Comparison of ENCODE assay signal across 31 mouse cellular contexts in genomic region chr13:21850696-21851095, GRCm38 (mm10). TPM values are rescaled to one million over a fixed set of nuclear protein-coding genes. Genes with fewer than 3 reads are reported as not detected.
"Had no signal": no experiment of that assay in that cellular context is flagged by ENCODE, and none has a peak within 500 bp of the region (broad histone marks: within the 10 kb centered on the region; RNA-seq: fewer than 3 reads in every experiment).

No protein-coding gene starts in this region.

RNA-seq across cellular contexts. Expression of gene Hist1h2br, which starts 17.2 kb away (rescaled TPM):
- polyA plus RNA-seq: macrophage had no signal

RNA-seq across cellular contexts. Expression of gene Hist1h4n, which starts 18.7 kb away (rescaled TPM):
- polyA plus RNA-seq: macrophage had no signal

RNA-seq across cellular contexts. Expression of gene Hist1h4m, which starts 39.1 kb away (rescaled TPM):
- polyA plus RNA-seq: limb, embryonic 10.5 days; limb, embryonic 11.5 days; limb, embryonic 12.5 days; limb, embryonic 13.5 days; limb, embryonic 14.5 days; limb, embryonic 15.5 days; liver, adult 2 months; liver, embryonic 11.5 days; liver, embryonic 12.5 days; liver, embryonic 13.5 days; liver, embryonic 14.5 days; liver, embryonic 15.5 days; liver, embryonic 16.5 days; liver, postnatal 0 days; lung, embryonic 14.5 days; lung, embryonic 15.5 days; lung, embryonic 16.5 days; lung, postnatal 0 days; macrophage; midbrain, embryonic 10.5 days; midbrain, embryonic 11.5 days; midbrain, embryonic 12.5 days; midbrain, embryonic 13.5 days; midbrain, embryonic 14.5 days; midbrain, embryonic 15.5 days; midbrain, embryonic 16.5 days; myocyte; neural tube, embryonic 11.5 days; neural tube, embryonic 12.5 days had no signal

RNA-seq across cellular contexts. Expression of gene Hist1h2ao, which starts 40.4 kb away (rescaled TPM):
- polyA plus RNA-seq: limb, embryonic 12.5 days; limb, embryonic 13.5 days; limb, embryonic 14.5 days; limb, embryonic 15.5 days; liver, adult 2 months; liver, embryonic 12.5 days; liver, postnatal 0 days; lung, adult 2 months; lung, embryonic 15.5 days; lung, postnatal 0 days; macrophage; midbrain, embryonic 12.5 days; midbrain, embryonic 13.5 days; midbrain, embryonic 14.5 days; midbrain, embryonic 15.5 days; midbrain, embryonic 16.5 days; midbrain, postnatal 0 days; myocyte; neural tube, embryonic 11.5 days; neural tube, embryonic 12.5 days had no signal
